Mouse (Mus musculus): ENCODE data around the gene F3. TPM values are rescaled to one million over a fixed set of nuclear protein-coding genes. Genes with fewer than 3 reads are reported as not detected.

F3 gene
- total and polyA plus RNA-seq, 3 experiments = 0.46 to 0.73 (median 0.55) TPM

DNA sequence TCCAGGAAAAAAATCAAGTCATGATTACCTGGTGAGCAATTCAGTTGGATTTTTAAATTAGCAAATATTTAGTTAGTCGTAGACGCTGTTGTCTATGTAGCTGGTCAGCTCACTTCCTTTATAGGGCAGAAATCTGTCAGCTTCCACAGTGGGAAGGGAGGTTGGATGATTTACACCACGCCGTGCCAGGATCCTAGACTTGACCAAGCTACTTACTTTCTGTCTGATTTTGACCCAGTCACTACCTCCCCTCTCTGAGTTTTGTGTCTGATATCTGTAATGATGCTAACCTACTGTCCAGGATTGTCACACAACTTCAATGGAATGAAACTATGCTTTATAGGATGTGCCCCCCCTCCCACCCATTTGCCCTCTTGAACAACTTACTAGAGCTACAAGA is 23.5 kb upstream of the F3 start:
- Histone ChIP-seq H3K79me2 (replicated peaks; ENCODE audit: control insufficient read depth, extremely low read depth, insufficient read depth, poor library complexity, severe bottlenecking) (no peaks in the 10 kb centered on the region), H3K27me3 (replicated peaks) (no peaks in the 10 kb centered on the region), H3K9ac (ENCODE audit: insufficient read depth, low read depth) (no peak overlapping the region), H3K36me3 (replicated peaks in 1 of 2; ENCODE audit: control insufficient read depth in 1 of 2, insufficient read depth in 1 of 2, low read length in 1 of 2) (no peaks in the 10 kb centered on the region), H3K27ac (ENCODE audit: insufficient read depth, low read depth) (no peak overlapping the region), H3K4me3 (replicated peaks in 1 of 3; ENCODE audit: low read depth in 2 of 3, low read length in 2 of 3, poor library complexity in 1 of 3) (no peak overlapping the region), H3K9me3 (replicated peaks; ENCODE audit: low read length) (no peaks in the 10 kb centered on the region), H3K4me2 (ENCODE audit: insufficient read depth, low read depth, poor library complexity, severe bottlenecking) (no peak overlapping the region), H3K4me1 (ENCODE audit: control insufficient read depth in 1 of 2, insufficient read depth in 2 of 2) (peaks cover 2 to 8% of the 10 kb centered on the region in 2 experiments; a peak in 2 of 4 replicates)
- dilution Hi-C loops (cut with MboI; ENCODE audit: extremely low pct_ligation_motif_present, extremely low pct_unique_long_range_greater_than_20kb, low sequenced_read_pairs) = no loop called here
- in situ Hi-C loops (cut with MboI; ENCODE audit: low pct_ligation_motif_present, low pct_unique_long_range_greater_than_20kb, low sequenced_read_pairs) = loop anchor here (25.0 kb wide), 1 partner anchor 388 kb away; no protein-coding TSS in a partner anchor
- TF ChIP-seq ETS1 (conservative IDR thresholded peaks at IDR 0.05; ENCODE audit: low read depth, low read length) = no peak
- TF ChIP-seq ELF1 (IDR thresholded peaks at IDR 0.05; ENCODE audit: low read depth, low read length) = no peak
- no peak for TF ChIP-seq BHLHE40 (IDR thresholded peaks at IDR 0.05; ENCODE audit: low read depth, low read length)
- TF ChIP-seq RCOR1 (conservative IDR thresholded peaks at IDR 0.05; ENCODE audit: low read depth, low read length) = no peak
- no peak for TF ChIP-seq MYC (IDR thresholded peaks at IDR 0.05; ENCODE audit: low read depth, low read length)
- TF ChIP-seq ZMIZ1 (IDR thresholded peaks at IDR 0.05; ENCODE audit: low read depth, low read length) = no peak
- no peak for TF ChIP-seq JUND (conservative IDR thresholded peaks at IDR 0.05; ENCODE audit: low read depth, low read length)
- no peak for TF ChIP-seq ZC3H11A (IDR thresholded peaks at IDR 0.05; ENCODE audit: low read depth, low read length)
- no peak for TF ChIP-seq ZNF384 (IDR thresholded peaks at IDR 0.05; ENCODE audit: low read depth, low read length)
- TF ChIP-seq CTCF (conservative IDR thresholded peaks at IDR 0.05 in 1 of 2, IDR thresholded peaks at IDR 0.05 in 1 of 2; ENCODE audit: low read depth in 2 of 2, low read length in 2 of 2) = no peak
- TF ChIP-seq ZKSCAN1 (IDR thresholded peaks at IDR 0.05; ENCODE audit: borderline replicate concordance, low read depth, low read length) = no peak
- TF ChIP-seq JUN (IDR thresholded peaks at IDR 0.05; ENCODE audit: insufficient read depth, low read depth, low read length) = no peak
- TF ChIP-seq CHD1 (IDR thresholded peaks at IDR 0.05; ENCODE audit: low read depth, low read length) = no peak
- TF ChIP-seq NRF1 (IDR thresholded peaks at IDR 0.05; ENCODE audit: low read depth, low read length) = no peak
- TF ChIP-seq E2F4 (IDR thresholded peaks at IDR 0.05; ENCODE audit: insufficient replicate concordance, low read depth, low read length) = no peak
- TF ChIP-seq POLR2A (IDR thresholded peaks at IDR 0.05; ENCODE audit: low read depth, low read length) = no peak
- no peak for TF ChIP-seq SIN3A (IDR thresholded peaks at IDR 0.05; ENCODE audit: low read length)
- TF ChIP-seq MAX (IDR thresholded peaks at IDR 0.05; ENCODE audit: low read length) = no peak
- no peak for DNase-seq (ENCODE audit: extremely low read depth)

DNA sequence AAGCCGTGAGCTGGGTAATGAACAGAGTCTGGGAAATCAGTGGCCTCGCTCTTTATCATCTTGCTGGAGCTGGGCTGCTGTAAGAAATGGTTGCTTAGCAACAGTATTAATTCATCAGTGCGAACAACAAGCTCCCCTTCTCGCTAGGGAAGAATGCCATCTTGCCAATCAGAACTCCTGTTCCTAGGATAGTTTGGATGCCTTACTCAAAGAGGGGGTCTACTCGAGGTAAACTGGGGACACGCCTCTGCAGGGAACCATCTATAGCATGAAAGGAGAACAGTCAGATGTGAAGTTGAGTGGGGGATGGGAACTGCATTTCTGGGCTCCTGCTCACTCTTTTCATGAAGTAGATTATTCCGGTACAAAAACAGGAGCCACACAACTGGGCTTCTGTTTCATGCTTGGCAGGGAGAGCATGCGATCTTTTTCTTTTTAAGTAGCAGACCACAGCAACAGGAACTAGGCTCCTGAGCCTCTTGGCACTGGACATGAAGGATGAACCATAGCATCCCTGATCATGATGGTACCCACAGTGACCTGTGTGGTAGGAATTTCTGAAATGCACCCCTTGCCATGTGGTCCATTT is 22.9 kb upstream of the F3 start:
- in situ Hi-C loops (cut with MboI; ENCODE audit: low pct_ligation_motif_present, low pct_unique_long_range_greater_than_20kb, low sequenced_read_pairs) = loop anchor here (25.0 kb wide), 1 partner anchor 388 kb away; no protein-coding TSS in a partner anchor
- dilution Hi-C loops (cut with MboI; ENCODE audit: extremely low pct_ligation_motif_present, extremely low pct_unique_long_range_greater_than_20kb, low sequenced_read_pairs) = no loop called here
- no peaks in the 10 kb centered on the region for H3K36me3 ChIP-seq (replicated peaks in 1 of 2; ENCODE audit: control insufficient read depth in 1 of 2, insufficient read depth in 1 of 2, low read length in 1 of 2)
- no peak overlapping the region for H3K27ac ChIP-seq (ENCODE audit: insufficient read depth, low read depth)
- no peak for DNase-seq (ENCODE audit: extremely low read depth)
- no peaks in the 10 kb centered on the region for H3K79me2 ChIP-seq (replicated peaks; ENCODE audit: control insufficient read depth, extremely low read depth, insufficient read depth, poor library complexity, severe bottlenecking)
- peaks cover 2 to 8% of the 10 kb centered on the region in 2 experiments; a peak in 2 of 4 replicates for H3K4me1 ChIP-seq (ENCODE audit: control insufficient read depth in 1 of 2, insufficient read depth in 2 of 2)
- no peaks in the 10 kb centered on the region for H3K9me3 ChIP-seq (replicated peaks; ENCODE audit: low read length)
- no peak overlapping the region for H3K4me2 ChIP-seq (ENCODE audit: insufficient read depth, low read depth, poor library complexity, severe bottlenecking)
- no peak overlapping the region for H3K9ac ChIP-seq (ENCODE audit: insufficient read depth, low read depth)
- TF ChIP-seq ZC3H11A (IDR thresholded peaks at IDR 0.05; ENCODE audit: low read depth, low read length) = no peak
- TF ChIP-seq GABPA (IDR thresholded peaks at IDR 0.05; ENCODE audit: insufficient replicate concordance, low read depth, low read length) = no peak
- H3K27me3 ChIP-seq (replicated peaks) = no peaks in the 10 kb centered on the region
- H3K4me3 ChIP-seq (replicated peaks in 1 of 3; ENCODE audit: low read depth in 2 of 3, low read length in 2 of 3, poor library complexity in 1 of 3) = no peak overlapping the region
